Mouse (Mus musculus) MEL (cell line): ENCODE measurements around the gene Olfr9. TPM values are rescaled to one million over a fixed set of nuclear protein-coding genes. Genes with fewer than 3 reads are reported as not detected.

ENCODE experiments used
- DNase-seq: peaks from one replicate; pipeline ENCODE4 v3.0.0; 2011; ENCODE audit warnings: low read depth, low spot score
- H3K27ac ChIP-seq: 2 replicates; pipeline ENCODE4 v1.5.1; 2012; ENCODE audit warnings: low read depth, mild to moderate bottlenecking, control low read depth, low read length, moderate library complexity; ENCODE audit not compliant: control insufficient read depth
- H3K27me3 ChIP-seq, 2 experiments: fragments of 150-350 bp in 1 of 2; sonication (generic) in 1 of 2; 2 replicates each; pipeline ENCODE4 v1.6.1; 2012; ENCODE audit warnings: low read length in 2 of 2, mild to moderate bottlenecking in 2 of 2, improper control_type of control experiment in 1 of 2, moderate library complexity in 1 of 2; ENCODE audit not compliant: insufficient read depth in 2 of 2, control insufficient read depth in 1 of 2
- H3K36me3 ChIP-seq, 2 experiments: 2 replicates each; pipeline ENCODE4 v1.6.1; 2012 to 2014; ENCODE audit warnings: low read length in 2 of 2, improper control_type of control experiment in 1 of 2, inconsistent platforms in 1 of 2, mild to moderate bottlenecking in 1 of 2; ENCODE audit not compliant: insufficient read depth in 2 of 2, control insufficient read depth in 1 of 2
- H3K4me1 ChIP-seq, 2 experiments: fragments of 150-350 bp in 1 of 2; sonication (generic) in 1 of 2; 2 replicates each; pipeline ENCODE4 v1.6.1; 2012; ENCODE audit warnings: low read length in 2 of 2, improper control_type of control experiment in 1 of 2, mild to moderate bottlenecking in 1 of 2; ENCODE audit not compliant: insufficient read depth in 2 of 2, control insufficient read depth in 1 of 2
- H3K4me3 ChIP-seq, 2 experiments: fragments of 150-350 bp in 1 of 2; sonication (generic) in 1 of 2; 2 replicates each; pipeline ENCODE4 v1.5.1; 2012; ENCODE audit warnings: low read depth in 2 of 2, low read length in 2 of 2, mild to moderate bottlenecking in 2 of 2, moderate library complexity in 2 of 2, control low read depth in 1 of 2, improper control_type of control experiment in 1 of 2; ENCODE audit not compliant: control insufficient read depth in 1 of 2, insufficient read depth in 1 of 2
- H3K79me2 ChIP-seq: 2 replicates; pipeline ENCODE4 v1.6.1; 2012; ENCODE audit warnings: mild to moderate bottlenecking, low read length, moderate library complexity; ENCODE audit not compliant: control insufficient read depth, poor library complexity, insufficient read depth
- H3K9ac ChIP-seq: 2 replicates; pipeline ENCODE4 v1.6.1; 2012; ENCODE audit warnings: low read depth, mild to moderate bottlenecking, control low read depth, low read length, moderate library complexity; ENCODE audit not compliant: control insufficient read depth, poor library complexity, severe bottlenecking
- H3K9me3 ChIP-seq: fragments of 150-350 bp; sonication (generic); replicated peaks from 2 replicates; pipeline ENCODE4 v1.6.1; 2012; ENCODE audit warnings: mild to moderate bottlenecking, low read length, improper control_type of control experiment, moderate library complexity; ENCODE audit not compliant: insufficient read depth
- BHLHE40 ChIP-seq: IDR thresholded peaks from 2 replicates; pipeline ENCODE4 v1.6.1; 2012; ENCODE audit warnings: low read depth, mild to moderate bottlenecking, inconsistent platforms, low read length, improper control_type of control experiment, borderline replicate concordance
- CHD2 ChIP-seq: IDR thresholded peaks from 2 replicates; pipeline ENCODE4 v1.6.1; 2011; ENCODE audit warnings: low read length, improper control_type of control experiment
- CTCF ChIP-seq, 3 experiments: IDR thresholded peaks in 2 of 3; conservative IDR thresholded peaks in 1 of 3; 2 replicates each; pipeline ENCODE4 v1.5.1; 2011 to 2012; ENCODE audit warnings: low read length in 3 of 3, low read depth in 2 of 3, mild to moderate bottlenecking in 2 of 3, improper control_type of control experiment in 1 of 3, inconsistent platforms in 1 of 3, mixed read lengths in 1 of 3, moderate library complexity in 1 of 3; ENCODE audit not compliant: control insufficient read depth in 1 of 3, insufficient read depth in 1 of 3, poor library complexity in 1 of 3, severe bottlenecking in 1 of 3
- EP300 ChIP-seq, 2 experiments: IDR thresholded peaks; 2 replicates each; pipeline ENCODE4 v1.6.1; 2011; ENCODE audit warnings: improper control_type of control experiment in 2 of 2, low read length in 2 of 2, low read depth in 1 of 2, mild to moderate bottlenecking in 1 of 2
- ETS1 ChIP-seq: IDR thresholded peaks from 2 replicates; pipeline ENCODE4 v1.6.1; 2012; ENCODE audit warnings: low read depth, mild to moderate bottlenecking, inconsistent platforms, low read length, improper control_type of control experiment, moderate library complexity
- HCFC1 ChIP-seq: IDR thresholded peaks from 2 replicates; pipeline ENCODE4 v1.6.1; 2012; ENCODE audit warnings: low read depth, mild to moderate bottlenecking, inconsistent platforms, low read length, improper control_type of control experiment, moderate library complexity
- MYB ChIP-seq: IDR thresholded peaks from 2 replicates; pipeline ENCODE4 v1.6.1; 2011; ENCODE audit warnings: mild to moderate bottlenecking, low read depth, low read length, improper control_type of control experiment
- NELFE ChIP-seq: IDR thresholded peaks from 2 replicates; pipeline ENCODE4 v1.6.1; 2011; ENCODE audit warnings: low read depth, low read length, improper control_type of control experiment
- NRF1 ChIP-seq: IDR thresholded peaks from 2 replicates; pipeline ENCODE4 v1.6.1; 2014; ENCODE audit warnings: low read depth, mild to moderate bottlenecking, inconsistent platforms, low read length, improper control_type of control experiment, moderate library complexity; ENCODE audit not compliant: poor library complexity, insufficient read depth, severe bottlenecking
- POLR2AphosphoS5 ChIP-seq: IDR thresholded peaks from 2 replicates; pipeline ENCODE4 v1.6.1; 2012; ENCODE audit warnings: low read depth, borderline replicate concordance, mild to moderate bottlenecking, inconsistent platforms, low read length, moderate library complexity, mixed read lengths
- RAD21 ChIP-seq: IDR thresholded peaks from 2 replicates; pipeline ENCODE4 v1.6.1; 2011; ENCODE audit warnings: mild to moderate bottlenecking, low read depth, low read length, improper control_type of control experiment
- SMC3 ChIP-seq: IDR thresholded peaks from 2 replicates; pipeline ENCODE4 v1.6.1; 2011; ENCODE audit warnings: low read depth, low read length, improper control_type of control experiment
- USF1 ChIP-seq: IDR thresholded peaks from 2 replicates; pipeline ENCODE4 v1.6.1; 2014; ENCODE audit warnings: low read depth, mild to moderate bottlenecking, inconsistent platforms, low read length, improper control_type of control experiment, moderate library complexity
- ZC3H11A ChIP-seq: IDR thresholded peaks from 2 replicates; pipeline ENCODE4 v1.6.1; 2012; ENCODE audit warnings: low read depth, mild to moderate bottlenecking, inconsistent platforms, low read length, improper control_type of control experiment
- ZKSCAN1 ChIP-seq: IDR thresholded peaks from 2 replicates; pipeline ENCODE4 v1.6.1; 2012; ENCODE audit warnings: low read depth, mild to moderate bottlenecking, inconsistent platforms, low read length, improper control_type of control experiment, moderate library complexity
- polyA plus RNA-seq, 2 experiments: library from polyadenylated mRNA; stranded (reverse) in 1 of 2; unstranded in 1 of 2; fragments of >175 nt in 1 of 2; fragments of >200 nt in 1 of 2; gene quantifications; 2 replicates each; pipeline versions ENCODE4 v1.2.1 to v1.2.4; 2012; ENCODE audit warnings: low replicate concordance in 2 of 2, low read depth in 1 of 2; ENCODE audit not compliant: insufficient read length in 2 of 2, insufficient read depth in 1 of 2, missing spikeins in 1 of 2
- total RNA-seq: library from RNA; depleted of rRNA; stranded (reverse); fragments of 300-350 nt; gene quantifications from 2 replicates; pipeline ENCODE4 v1.2.3, GENCODE M21; 2012

Gene Olfr9
- total and polyA plus RNA-seq, 3 experiments: not detected

DNA sequence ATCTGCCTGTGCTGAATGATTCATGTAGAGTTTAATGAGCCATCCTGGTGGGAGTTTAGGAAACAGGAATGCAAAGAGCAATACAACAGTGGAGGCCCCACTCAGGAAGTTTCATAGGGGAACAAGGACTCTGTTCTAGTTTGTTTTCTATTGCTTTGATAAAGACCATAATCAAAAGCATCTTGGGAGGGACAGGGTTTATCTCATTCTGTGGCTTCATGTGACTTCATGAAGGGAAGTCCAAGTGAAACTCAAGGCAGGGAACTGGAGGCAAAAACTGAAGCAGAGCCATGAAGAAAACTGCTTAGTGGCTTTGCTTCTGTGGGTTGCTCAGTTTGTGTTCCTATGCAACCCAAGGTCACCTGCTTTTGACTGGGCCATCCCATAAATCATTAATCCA is 25.2 kb downstream of the Olfr9 start:
- Histone ChIP-seq H3K27ac (no peak overlapping the region), H3K36me3 (no peaks in the 10 kb centered on the region), H3K4me3 (no peak overlapping the region), H3K27me3 (no peaks in the 10 kb centered on the region), H3K9ac (no peak overlapping the region), H3K9me3 (no peaks in the 10 kb centered on the region), H3K4me1 (peaks cover 0 to 4% of the 10 kb centered on the region in 2 experiments; a peak in 2 of 4 replicates), H3K79me2 (no peaks in the 10 kb centered on the region)
- DNase-seq: no peak
- TF ChIP-seq EP300 (IDR thresholded peaks at IDR 0.05; ENCODE audit: low read depth in 1 of 2, low read length in 2 of 2) (no peak), USF1 (peak; percentile 65; the same call in 1 of the 2 replicates), RAD21 (no peak), HCFC1 (no peak), CHD2 (no peak), ZKSCAN1 (no peak), NRF1 (no peak)
- TF ChIP-seq, all 39 proteins: peak for 1

DNA sequence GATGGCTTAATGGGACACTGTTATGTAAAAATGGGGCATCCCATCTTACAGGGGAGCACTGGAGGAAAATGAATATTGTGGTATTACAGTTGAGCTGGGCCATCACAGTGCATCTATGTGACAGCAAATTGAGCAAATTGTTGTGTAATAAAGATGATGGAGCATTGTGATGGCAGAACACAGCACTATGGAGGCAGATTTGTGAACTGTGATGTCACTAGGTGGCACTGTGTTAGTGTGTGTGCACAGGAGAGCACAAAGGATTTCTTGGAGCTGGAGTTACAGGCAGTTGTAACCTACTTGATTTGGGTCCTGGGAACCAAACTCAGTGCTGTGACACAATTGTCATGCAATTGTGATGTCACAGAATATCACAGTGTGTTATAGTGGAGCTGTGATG is 34.1 kb downstream of the Olfr9 start:
- Histone ChIP-seq H3K4me3 (no peak overlapping the region), H3K27me3 (no peaks in the 10 kb centered on the region), H3K36me3 (no peaks in the 10 kb centered on the region), H3K9me3 (no peaks in the 10 kb centered on the region), H3K4me1 (no peaks in the 10 kb centered on the region), H3K27ac (no peak overlapping the region), H3K9ac (no peak overlapping the region), H3K79me2 (no peaks in the 10 kb centered on the region)
- DNase-seq: no peak
- TF ChIP-seq ZKSCAN1 (no peak), BHLHE40 (no peak), NELFE (no peak), MYB (no peak), CTCF (IDR thresholded peaks at IDR 0.05 in 2 of 3, conservative IDR thresholded peaks at IDR 0.05 in 1 of 3; ENCODE audit: control insufficient read depth in 1 of 3, insufficient read depth in 1 of 3, low read depth in 2 of 3, low read length in 3 of 3, poor library complexity in 1 of 3, severe bottlenecking in 1 of 3) (peak in 2 of 3 experiments; percentile 16 to 26; a peak in 2 of 6 replicates), ETS1 (no peak), POLR2AphosphoS5 (no peak)

- no peak overlapping the region for H3K4me3 ChIP-seq
- H3K9ac ChIP-seq: no peak overlapping the region
- peak; percentile 66 for DNase-seq
- no peaks in the 10 kb centered on the region for H3K27me3 ChIP-seq
- TF ChIP-seq SMC3 (peak; percentile 64), RAD21 (peak; percentile 89), CTCF (IDR thresholded peaks at IDR 0.05 in 2 of 3, conservative IDR thresholded peaks at IDR 0.05 in 1 of 3; ENCODE audit: control insufficient read depth in 1 of 3, insufficient read depth in 1 of 3, low read depth in 2 of 3, low read length in 3 of 3, poor library complexity in 1 of 3, severe bottlenecking in 1 of 3) (peak; percentile 70 to 84 (median 75)), ZC3H11A (peak; percentile 47), POLR2AphosphoS5 (no peak)
- H3K79me2 ChIP-seq: no peaks in the 10 kb centered on the region
- H3K9me3 ChIP-seq: no peaks in the 10 kb centered on the region
- no peaks in the 10 kb centered on the region for H3K36me3 ChIP-seq
- H3K27ac ChIP-seq: no peak overlapping the region
- no peaks in the 10 kb centered on the region for H3K4me1 ChIP-seq
These were observed 36.9 kb downstream of the Olfr9 start for GRCm38 (mm10) chr10:129026018-129026662.
